Mouse (Mus musculus) neural tube, embryonic 11.5 days (tissue): ENCODE data around the gene Ttf2. TPM values are rescaled to one million over a fixed set of nuclear protein-coding genes. Genes with fewer than 3 reads are reported as not detected.
A peak's percentile ranks its signal among the peaks of the same experiment; 100 is the strongest.

Source experiments
- ATAC-seq: fragments of 200-750 bp; cut with Nextera tagmentation; 2 replicates; pipeline ENCODE4 v1.8.0; 2017; ENCODE audit warnings: moderate number of reproducible peaks, mild to moderate bottlenecking, moderate TSS enrichment, moderate library complexity; ENCODE audit not compliant: insufficient read depth, low FRiP score, low TSS enrichment
- DNase-seq: peaks from one replicate; pipeline ENCODE4 v3.0.0-alpha.2; 2015; ENCODE audit warnings: low spot score
- H3K27ac ChIP-seq: fragments of 300-500 bp; sonication (generic); 2 replicates; pipeline ENCODE4 v1.5.1; 2014; ENCODE audit warnings: low read depth, mild to moderate bottlenecking, low read length
- H3K27me3 ChIP-seq: fragments of 300-500 bp; sonication (generic); 2 replicates; pipeline ENCODE4 v1.6.1; 2014; ENCODE audit warnings: mild to moderate bottlenecking, low read length, mixed read lengths; ENCODE audit not compliant: control insufficient read depth, insufficient read depth
- H3K36me3 ChIP-seq: fragments of 300-500 bp; sonication (generic); 2 replicates; pipeline ENCODE4 v1.6.1; 2014; ENCODE audit warnings: mild to moderate bottlenecking, low read length, moderate library complexity, mixed read lengths; ENCODE audit not compliant: control insufficient read depth, insufficient read depth
- H3K4me1 ChIP-seq: fragments of 300-500 bp; sonication (generic); 2 replicates; pipeline ENCODE4 v1.6.1; 2014; ENCODE audit warnings: low read length, mixed read lengths; ENCODE audit not compliant: control insufficient read depth, insufficient read depth
- H3K4me2 ChIP-seq: fragments of 300-500 bp; sonication (generic); 2 replicates; pipeline ENCODE4 v1.6.1; 2014; ENCODE audit warnings: low read depth, mild to moderate bottlenecking, moderate library complexity
- H3K4me3 ChIP-seq: fragments of 300-500 bp; sonication (generic); 2 replicates; pipeline ENCODE4 v1.5.1; 2014; ENCODE audit warnings: low read depth, low read length
- H3K9ac ChIP-seq: fragments of 300-500 bp; sonication (generic); 2 replicates; pipeline ENCODE4 v1.6.1; 2014; ENCODE audit warnings: mild to moderate bottlenecking, low read length
- H3K9me3 ChIP-seq: fragments of 300-500 bp; sonication (generic); 2 replicates; pipeline ENCODE4 v1.6.1; 2016; ENCODE audit warnings: low read length; ENCODE audit not compliant: control insufficient read depth
- WGBS: fragments of 180-500 bp; shearing (Covaris S2); extraction: QIAGEN DNeasy Blood & Tissue Kit; methylation state at CpG from one replicate; pipeline ENCODE4 v1.1.7; 2014; 5-methylcytosine and 5-hydroxymethylcytosine counted together
- polyA plus RNA-seq: library from polyadenylated mRNA; unstranded; fragments of >200 nt; fragmentation: Nextera tagmentation; extraction: Ambion mirVana; gene quantifications from 2 replicates; pipeline ENCODE4 v1.2.1, GENCODE M21; 2014

Gene Ttf2
- polyA plus RNA-seq, result 24.7 and 25.4 TPM in 2 replicates

GRCm38 (mm10) chr3:100969176-100969917, at the start of gene Ttf2:
Ttf2 (minus strand) TSS chr3:100969663.
- Histone ChIP-seq H3K4me1 (no peaks in the 10 kb centered on the region), H3K4me3 (peak within 1 kb of the TSS; percentile 56), H3K9ac (peak within 1 kb of the TSS; percentile 64), H3K27me3 (no peaks in the 10 kb centered on the region), H3K4me2 (peak within 1 kb of the TSS; percentile 56), H3K27ac (no peak within 1 kb of the TSS), H3K36me3 (no peaks in the 10 kb centered on the region), H3K9me3 (no peaks in the 10 kb centered on the region)
- DNase-seq, result peak; percentile 92
- ATAC-seq, result peak; percentile 99
- under 1% methylated on average over 40 of the region's 40 CpGs for whole genome bisulfite sequencing

- Histone ChIP-seq H3K4me3 (no peak overlapping the region), H3K36me3 (no peaks in the 10 kb centered on the region), H3K9me3 (no peaks in the 10 kb centered on the region), H3K4me2 (no peak overlapping the region), H3K9ac (no peak overlapping the region), H3K4me1 (no peaks in the 10 kb centered on the region), H3K27me3 (no peaks in the 10 kb centered on the region), H3K27ac (no peak overlapping the region)
- DNase-seq (no peak), ATAC-seq (no peak)
- WGBS, result 79% methylated on average over 6 of the region's 6 CpGs
Measured at GRCm38 (mm10) chr3:101018494-101018893, 49.0 kb upstream of the Ttf2 start.

- WGBS, result 92% methylated on average over 7 of the region's 7 CpGs
- Histone ChIP-seq H3K27me3 (no peaks in the 10 kb centered on the region), H3K27ac (no peak overlapping the region), H3K36me3 (no peaks in the 10 kb centered on the region), H3K9ac (no peak overlapping the region), H3K4me3 (no peak overlapping the region), H3K4me1 (no peaks in the 10 kb centered on the region), H3K9me3 (no peaks in the 10 kb centered on the region), H3K4me2 (no peak overlapping the region)
- DNase-seq (no peak), ATAC-seq (no peak)
Measured at GRCm38 (mm10) chr3:101016050-101016449, 46.6 kb upstream of the Ttf2 start.

GRCm38 (mm10) chr3:101015254-101015653, 45.8 kb upstream of the Ttf2 start:
- ATAC-seq, result no peak
- Histone ChIP-seq H3K4me3 (no peak overlapping the region), H3K9ac (no peak overlapping the region), H3K4me2 (no peak overlapping the region), H3K27ac (no peak overlapping the region), H3K36me3 (no peaks in the 10 kb centered on the region), H3K9me3 (no peaks in the 10 kb centered on the region), H3K27me3 (no peaks in the 10 kb centered on the region), H3K4me1 (no peaks in the 10 kb centered on the region)
- WGBS, result 66% methylated on average over 4 of the region's 4 CpGs
- DNase-seq, result no peak

- ATAC-seq (no peak), DNase-seq (no peak)
- H3K4me1 ChIP-seq, result no peaks in the 10 kb centered on the region
- no peaks in the 10 kb centered on the region for H3K36me3 ChIP-seq
- no peaks in the 10 kb centered on the region for H3K9me3 ChIP-seq
- no peak overlapping the region for H3K4me3 ChIP-seq
- H3K27ac ChIP-seq, result no peak overlapping the region
- H3K27me3 ChIP-seq, result no peaks in the 10 kb centered on the region
- H3K4me2 ChIP-seq, result no peak overlapping the region
- H3K9ac ChIP-seq, result no peak overlapping the region
- WGBS, result 94% methylated on average over 3 of the region's 3 CpGs
Measured at GRCm38 (mm10) chr3:101013536-101013935, 44.1 kb upstream of the Ttf2 start.

- ATAC-seq (no peak), DNase-seq (no peak)
- no peaks in the 10 kb centered on the region for H3K4me1 ChIP-seq
- H3K27me3 ChIP-seq, result no peaks in the 10 kb centered on the region
- no peaks in the 10 kb centered on the region for H3K36me3 ChIP-seq
- WGBS, result 93% methylated on average over 10 of the region's 10 CpGs
- no peak overlapping the region for H3K4me2 ChIP-seq
- H3K9ac ChIP-seq, result no peak overlapping the region
- H3K9me3 ChIP-seq, result no peaks in the 10 kb centered on the region
- no peak overlapping the region for H3K4me3 ChIP-seq
- no peak overlapping the region for H3K27ac ChIP-seq
Measured at GRCm38 (mm10) chr3:101013005-101013404, 43.5 kb upstream of the Ttf2 start.

- Histone ChIP-seq H3K4me2 (no peak overlapping the region), H3K4me1 (no peaks in the 10 kb centered on the region), H3K27me3 (no peaks in the 10 kb centered on the region), H3K9ac (no peak overlapping the region), H3K36me3 (no peaks in the 10 kb centered on the region), H3K9me3 (no peaks in the 10 kb centered on the region), H3K27ac (no peak overlapping the region), H3K4me3 (no peak overlapping the region)
- ATAC-seq, result no peak
- WGBS, result 89% methylated on average over 8 of the region's 8 CpGs
- DNase-seq, result no peak
Measured at GRCm38 (mm10) chr3:101012597-101012996, 43.1 kb upstream of the Ttf2 start.

GRCm38 (mm10) chr3:101012131-101012571, 42.7 kb upstream of the Ttf2 start:
- Histone ChIP-seq H3K4me1 (no peaks in the 10 kb centered on the region), H3K4me3 (no peak overlapping the region), H3K9ac (no peak overlapping the region), H3K27me3 (no peaks in the 10 kb centered on the region), H3K4me2 (no peak overlapping the region), H3K36me3 (no peaks in the 10 kb centered on the region), H3K9me3 (no peaks in the 10 kb centered on the region), H3K27ac (no peak overlapping the region)
- ATAC-seq (no peak), DNase-seq (no peak)
- WGBS, result 72% methylated on average over 10 of the region's 10 CpGs

- Histone ChIP-seq H3K36me3 (no peaks in the 10 kb centered on the region), H3K9me3 (no peaks in the 10 kb centered on the region), H3K4me1 (no peaks in the 10 kb centered on the region), H3K27me3 (no peaks in the 10 kb centered on the region), H3K4me2 (no peak overlapping the region), H3K27ac (no peak overlapping the region), H3K9ac (no peak overlapping the region), H3K4me3 (no peak overlapping the region)
- ATAC-seq, result no peak
- 62% methylated on average over 5 of the region's 5 CpGs for WGBS
- DNase-seq, result no peak
Measured at GRCm38 (mm10) chr3:101011203-101011600, 41.7 kb upstream of the Ttf2 start.
